Mouse (Mus musculus): Measurements from ENCODE around the gene Gm13276. TPM values are rescaled to one million over a fixed set of nuclear protein-coding genes. Genes with fewer than 3 reads are reported as not detected.
"Not testable (repeated sequence)": the region's sequence is repeated elsewhere in the genome, so short reads cannot be mapped to it uniquely, and the experiment has no call there.

The Gm13276 gene
- total and polyA plus RNA-seq, 2 experiments from 2014 or later: not detected

DNA sequence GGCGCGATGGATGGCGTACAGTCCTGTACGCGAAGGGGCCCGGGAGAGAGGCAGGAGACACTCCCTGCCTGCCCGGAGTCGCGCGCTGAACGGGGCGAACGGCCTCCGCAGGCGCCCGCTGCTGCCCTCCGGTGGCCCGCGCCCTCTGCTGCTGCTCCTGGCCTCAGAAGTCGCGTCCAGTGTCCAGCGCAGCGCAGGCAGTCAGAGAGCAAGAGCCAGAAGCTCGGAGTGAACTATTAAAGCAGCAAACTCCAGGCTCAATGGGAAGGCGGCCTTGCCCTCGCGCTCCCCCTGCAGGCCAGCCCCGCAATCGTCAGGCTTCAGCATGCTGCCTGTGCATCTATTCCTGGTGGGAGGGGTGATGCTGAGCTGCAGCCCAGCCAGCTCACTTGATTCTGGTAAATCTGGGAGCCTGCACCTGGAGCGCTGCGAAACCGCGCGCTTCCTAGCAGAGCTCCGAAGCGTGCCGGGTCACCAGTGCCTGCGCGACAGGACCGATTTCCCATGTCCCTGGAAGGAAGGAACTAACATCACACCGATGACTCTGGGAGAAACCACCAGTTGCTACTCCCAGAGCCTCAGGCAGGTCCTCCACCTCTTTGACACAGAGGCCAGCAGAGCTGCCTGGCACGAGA, 22.0 kb upstream of the Gm13276 start:
- DNase-seq: peak; percentile 32
- H3K4me3 ChIP-seq (ENCODE audit: low read depth, low read length): peak overlapping the region; percentile 23
- WGBS: 3% methylated on average over 26 of the region's 42 CpGs
- H3K27me3 ChIP-seq (ENCODE audit: insufficient read depth, low read length); H3K27ac ChIP-seq (ENCODE audit: low read depth, low read length); H3K36me3 ChIP-seq (ENCODE audit: insufficient read depth); H3K9me3 ChIP-seq (ENCODE audit: low read length); H3K9ac ChIP-seq; ATAC-seq; H3K4me1 ChIP-seq (ENCODE audit: insufficient read depth): not testable (repeated sequence)
- TF ChIP-seq CTCF (IDR thresholded peaks at IDR 0.05; ENCODE audit: low read depth): peak; percentile 64
- H3K4me2 ChIP-seq (ENCODE audit: low read depth): peak overlapping the region; percentile 56

GRCm38 (mm10) chr4:88773534-88773933, 12.0 kb upstream of the Gm13276 start, which contains the start of gene Gm13290:
Gene Gm13290 (plus strand): TSS chr4:88773834.
- not testable (repeated sequence) for H3K9ac ChIP-seq; H3K36me3 ChIP-seq (ENCODE audit: insufficient read depth); H3K4me3 ChIP-seq (ENCODE audit: low read depth, low read length); DNase-seq; H3K4me2 ChIP-seq (ENCODE audit: low read depth); ATAC-seq; H3K27me3 ChIP-seq (ENCODE audit: insufficient read depth, low read length); H3K9me3 ChIP-seq (ENCODE audit: low read length); H3K4me1 ChIP-seq (ENCODE audit: insufficient read depth); H3K27ac ChIP-seq (ENCODE audit: low read depth, low read length)
- WGBS: no CpG with 5 or more reads among the region's 32 CpGs

DNA sequence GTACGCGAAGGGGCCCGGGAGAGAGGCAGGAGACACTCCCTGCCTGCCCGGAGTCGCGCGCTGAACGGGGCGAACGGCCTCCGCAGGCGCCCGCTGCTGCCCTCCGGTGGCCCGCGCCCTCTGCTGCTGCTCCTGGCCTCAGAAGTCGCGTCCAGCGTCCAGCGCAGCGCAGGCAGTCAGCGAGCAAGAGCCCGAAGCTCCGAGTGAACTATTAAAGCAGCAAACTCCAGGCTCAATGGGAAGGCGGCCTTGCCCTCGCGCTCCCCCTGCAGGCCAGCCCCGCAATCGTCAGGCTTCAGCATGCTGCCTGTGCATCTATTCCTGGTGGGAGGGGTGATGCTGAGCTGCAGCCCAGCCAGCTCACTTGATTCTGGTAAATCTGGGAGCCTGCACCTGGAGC, 8.9 kb upstream of the Gm13276 start, which contains the start of gene Gm13289:
Gm13289 (plus strand) TSS at position 301 of the 400 bp plus-strand sequence.
- H3K4me2 ChIP-seq (ENCODE audit: low read depth); H3K27ac ChIP-seq (ENCODE audit: low read depth, low read length); H3K9me3 ChIP-seq (ENCODE audit: low read length); H3K27me3 ChIP-seq (ENCODE audit: insufficient read depth, low read length); H3K4me3 ChIP-seq (ENCODE audit: low read depth, low read length); H3K36me3 ChIP-seq (ENCODE audit: insufficient read depth); ATAC-seq; H3K9ac ChIP-seq; H3K4me1 ChIP-seq (ENCODE audit: insufficient read depth); DNase-seq: not testable (repeated sequence)
- WGBS: no CpG with 5 or more reads among the region's 29 CpGs

DNA sequence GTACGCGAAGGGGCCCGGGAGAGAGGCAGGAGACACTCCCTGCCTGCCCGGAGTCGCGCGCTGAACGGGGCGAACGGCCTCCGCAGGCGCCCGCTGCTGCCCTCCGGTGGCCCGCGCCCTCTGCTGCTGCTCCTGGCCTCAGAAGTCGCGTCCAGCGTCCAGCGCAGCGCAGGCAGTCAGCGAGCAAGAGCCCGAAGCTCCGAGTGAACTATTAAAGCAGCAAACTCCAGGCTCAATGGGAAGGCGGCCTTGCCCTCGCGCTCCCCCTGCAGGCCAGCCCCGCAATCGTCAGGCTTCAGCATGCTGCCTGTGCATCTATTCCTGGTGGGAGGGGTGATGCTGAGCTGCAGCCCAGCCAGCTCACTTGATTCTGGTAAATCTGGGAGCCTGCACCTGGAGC, 6.0 kb upstream of the Gm13276 start, which contains the start of gene Gm13272:
Gm13272 (plus strand) TSS at position 301 of the 400 bp plus-strand sequence.
- H3K4me2 ChIP-seq (ENCODE audit: low read depth); H3K4me1 ChIP-seq (ENCODE audit: insufficient read depth); H3K4me3 ChIP-seq (ENCODE audit: low read depth, low read length); H3K9me3 ChIP-seq (ENCODE audit: low read length); H3K9ac ChIP-seq; H3K36me3 ChIP-seq (ENCODE audit: insufficient read depth); H3K27me3 ChIP-seq (ENCODE audit: insufficient read depth, low read length); DNase-seq; H3K27ac ChIP-seq (ENCODE audit: low read depth, low read length); ATAC-seq: not testable (repeated sequence)
- no CpG with 5 or more reads among the region's 29 CpGs for WGBS

- DNase-seq; H3K27me3 ChIP-seq (ENCODE audit: insufficient read depth, low read length); H3K4me2 ChIP-seq (ENCODE audit: low read depth); ATAC-seq; H3K4me1 ChIP-seq (ENCODE audit: insufficient read depth); H3K4me3 ChIP-seq (ENCODE audit: low read depth, low read length); H3K36me3 ChIP-seq (ENCODE audit: insufficient read depth); H3K9me3 ChIP-seq (ENCODE audit: low read length); H3K9ac ChIP-seq; H3K27ac ChIP-seq (ENCODE audit: low read depth, low read length): not testable (repeated sequence)
- 59% methylated on average over 14 of the region's 18 CpGs for WGBS
Measured at GRCm38 (mm10) chr4:88780320-88780719, 5.2 kb upstream of the Gm13276 start.

GRCm38 (mm10) chr4:88781831-88782230, 3.7 kb upstream of the Gm13276 start, which contains the start of gene Ifnz:
Gene Ifnz (plus strand): TSS chr4:88782131.
- not testable (repeated sequence) for DNase-seq; H3K27me3 ChIP-seq (ENCODE audit: insufficient read depth, low read length); H3K9me3 ChIP-seq (ENCODE audit: low read length); H3K4me1 ChIP-seq (ENCODE audit: insufficient read depth); H3K4me3 ChIP-seq (ENCODE audit: low read depth, low read length); ATAC-seq; H3K9ac ChIP-seq; H3K27ac ChIP-seq (ENCODE audit: low read depth, low read length); H3K36me3 ChIP-seq (ENCODE audit: insufficient read depth)
- H3K4me2 ChIP-seq (ENCODE audit: low read depth): peak within 1 kb of the TSS; percentile 34; the same call in 1 of the 2 replicates
- 18% methylated on average over 2 of the region's 7 CpGs for WGBS

DNA sequence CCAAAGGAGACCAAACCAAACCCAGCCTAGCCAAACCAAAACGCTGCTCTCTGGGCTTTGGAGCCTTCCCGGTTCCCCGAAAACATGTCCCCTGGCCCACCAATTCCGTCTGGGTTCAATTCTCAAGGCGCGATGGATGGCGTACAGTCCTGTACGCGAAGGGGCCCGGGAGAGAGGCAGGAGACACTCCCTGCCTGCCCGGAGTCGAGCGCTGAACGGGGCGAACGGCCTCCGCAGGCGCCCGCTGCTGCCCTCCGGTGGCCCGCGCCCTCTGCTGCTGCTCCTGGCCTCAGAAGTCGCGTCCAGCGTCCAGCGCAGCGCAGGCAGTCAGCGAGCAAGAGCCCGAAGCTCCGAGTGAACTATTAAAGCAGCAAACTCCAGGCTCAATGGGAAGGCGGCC, 3.2 kb upstream of the Gm13276 start:
- H3K4me2 ChIP-seq (ENCODE audit: low read depth): peak overlapping the region; percentile 34; the same call in 1 of the 2 replicates
- H3K9ac ChIP-seq; ATAC-seq; DNase-seq; H3K27ac ChIP-seq (ENCODE audit: low read depth, low read length); H3K4me3 ChIP-seq (ENCODE audit: low read depth, low read length); H3K27me3 ChIP-seq (ENCODE audit: insufficient read depth, low read length); H3K4me1 ChIP-seq (ENCODE audit: insufficient read depth); H3K9me3 ChIP-seq (ENCODE audit: low read length); H3K36me3 ChIP-seq (ENCODE audit: insufficient read depth): not testable (repeated sequence)
- WGBS: 0% methylated on average over 3 of the region's 31 CpGs

Measured in forebrain, postnatal 0 days (tissue).